Mouse (Mus musculus) heart, embryonic 15.5 days (tissue): ENCODE data around the gene Ifitm6. TPM values are rescaled to one million over a fixed set of nuclear protein-coding genes. Genes with fewer than 3 reads are reported as not detected.

Experiments used
- ATAC-seq: fragments of 200-750 bp; cut with Nextera tagmentation; replicated peaks from 2 replicates; pipeline ENCODE4 v1.8.0; 2017; ENCODE audit warnings: low read depth, moderate TSS enrichment; ENCODE audit not compliant: insufficient number of reproducible peaks, insufficient read depth, low FRiP score
- H3K27ac ChIP-seq: fragments of 300-500 bp; sonication (generic); 2 replicates; pipeline ENCODE4 v1.5.1; 2015; ENCODE audit warnings: mild to moderate bottlenecking, inconsistent platforms
- H3K27me3 ChIP-seq: fragments of 300-500 bp; sonication (generic); 2 replicates; pipeline ENCODE4 v1.6.1; 2015; ENCODE audit warnings: inconsistent platforms
- H3K36me3 ChIP-seq: fragments of 300-500 bp; sonication (generic); 2 replicates; pipeline ENCODE4 v1.6.1; 2015; ENCODE audit warnings: mild to moderate bottlenecking, inconsistent platforms
- H3K4me1 ChIP-seq: fragments of 300-500 bp; sonication (generic); replicated peaks from 2 replicates; pipeline ENCODE4 v1.6.1; 2015; ENCODE audit warnings: inconsistent platforms
- H3K4me2 ChIP-seq: fragments of 300-500 bp; sonication (generic); 2 replicates; pipeline ENCODE4 v1.6.1; 2015; ENCODE audit warnings: inconsistent platforms, mild to moderate bottlenecking, moderate library complexity
- H3K4me3 ChIP-seq: fragments of 300-500 bp; sonication (generic); 2 replicates; pipeline ENCODE4 v1.5.1; 2015; ENCODE audit warnings: mild to moderate bottlenecking, inconsistent platforms
- H3K9ac ChIP-seq: fragments of 300-500 bp; sonication (generic); 2 replicates; pipeline ENCODE4 v1.6.1; 2015; ENCODE audit warnings: mild to moderate bottlenecking, inconsistent platforms
- H3K9me3 ChIP-seq: fragments of 300-500 bp; sonication (generic); replicated peaks from 2 replicates; pipeline ENCODE4 v1.6.1; 2016; ENCODE audit warnings: inconsistent platforms
- WGBS: fragments of 180-500 bp; shearing (Covaris S2); methylation state at CpG from one replicate; pipeline ENCODE4 v1.1.7; 2015; ENCODE audit warnings: mixed read lengths; 5-methylcytosine and 5-hydroxymethylcytosine counted together
- polyA plus RNA-seq: library from polyadenylated mRNA; unstranded; fragments of >200 nt; fragmentation: Nextera tagmentation; extraction: Ambion mirVana; gene quantifications from 2 replicates; pipeline ENCODE4 v1.2.1, GENCODE M21; 2015

Gene Ifitm6
- polyA plus RNA-seq, 1 experiment from 2014 or later: 0.53 TPM

DNA sequence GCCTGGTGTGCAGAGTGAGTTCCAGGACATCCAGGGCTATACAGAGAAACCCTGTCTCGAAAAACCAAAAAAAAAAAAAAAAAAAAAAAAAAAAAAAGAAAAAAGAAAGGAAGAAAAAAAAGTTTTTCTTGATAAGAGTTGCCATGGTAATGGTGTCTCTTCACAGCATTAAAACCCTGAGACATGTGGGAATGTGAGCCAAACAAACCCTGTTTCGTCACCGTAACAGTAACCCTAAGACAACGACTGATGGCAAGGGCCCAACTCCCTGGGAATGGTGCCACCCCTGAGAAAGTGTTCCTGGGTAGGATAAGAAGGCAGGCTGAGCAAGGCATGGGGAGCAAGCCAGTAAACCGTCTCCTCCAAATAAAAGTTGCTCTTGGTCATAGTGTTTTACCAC, 10.8 kb downstream of the Ifitm6 start:
- Histone ChIP-seq H3K9me3 (no peaks in the 10 kb centered on the region), H3K4me2 (no peak overlapping the region), H3K9ac (no peak overlapping the region), H3K36me3 (no peaks in the 10 kb centered on the region), H3K4me3 (no peak overlapping the region), H3K4me1 (peaks cover 23% of the 10 kb centered on the region), H3K27ac (no peak overlapping the region), H3K27me3 (no peaks in the 10 kb centered on the region)
- WGBS: 66% methylated on average over 5 of the region's 5 CpGs
- ATAC-seq: no peak

DNA sequence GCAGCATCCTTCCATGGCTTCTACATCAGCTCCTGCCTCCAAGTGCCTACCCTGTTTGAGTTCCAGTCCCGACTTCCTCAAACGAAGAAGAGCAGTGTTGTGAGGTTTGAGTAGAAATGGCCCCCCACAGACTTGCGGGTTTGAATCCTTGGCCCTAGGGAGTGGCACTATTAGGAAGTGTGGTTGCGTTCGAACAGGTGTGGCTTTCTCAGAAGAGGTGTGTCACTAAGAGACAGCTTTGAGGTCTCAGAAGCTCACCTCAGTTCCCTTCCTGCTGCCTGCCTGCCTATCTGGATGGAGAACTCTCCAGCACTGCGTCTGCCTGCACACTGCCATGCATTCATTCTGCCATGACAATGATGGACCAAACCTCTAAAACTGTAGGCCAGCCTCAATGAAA, 11.3 kb downstream of the Ifitm6 start:
- Histone ChIP-seq H3K4me3 (no peak overlapping the region), H3K36me3 (no peaks in the 10 kb centered on the region), H3K4me2 (no peak overlapping the region), H3K9me3 (no peaks in the 10 kb centered on the region), H3K9ac (no peak overlapping the region), H3K27me3 (no peaks in the 10 kb centered on the region), H3K4me1 (peaks cover 23% of the 10 kb centered on the region), H3K27ac (no peak overlapping the region)
- ATAC-seq: no peak
- WGBS: 80% methylated on average over 6 of the region's 6 CpGs

DNA sequence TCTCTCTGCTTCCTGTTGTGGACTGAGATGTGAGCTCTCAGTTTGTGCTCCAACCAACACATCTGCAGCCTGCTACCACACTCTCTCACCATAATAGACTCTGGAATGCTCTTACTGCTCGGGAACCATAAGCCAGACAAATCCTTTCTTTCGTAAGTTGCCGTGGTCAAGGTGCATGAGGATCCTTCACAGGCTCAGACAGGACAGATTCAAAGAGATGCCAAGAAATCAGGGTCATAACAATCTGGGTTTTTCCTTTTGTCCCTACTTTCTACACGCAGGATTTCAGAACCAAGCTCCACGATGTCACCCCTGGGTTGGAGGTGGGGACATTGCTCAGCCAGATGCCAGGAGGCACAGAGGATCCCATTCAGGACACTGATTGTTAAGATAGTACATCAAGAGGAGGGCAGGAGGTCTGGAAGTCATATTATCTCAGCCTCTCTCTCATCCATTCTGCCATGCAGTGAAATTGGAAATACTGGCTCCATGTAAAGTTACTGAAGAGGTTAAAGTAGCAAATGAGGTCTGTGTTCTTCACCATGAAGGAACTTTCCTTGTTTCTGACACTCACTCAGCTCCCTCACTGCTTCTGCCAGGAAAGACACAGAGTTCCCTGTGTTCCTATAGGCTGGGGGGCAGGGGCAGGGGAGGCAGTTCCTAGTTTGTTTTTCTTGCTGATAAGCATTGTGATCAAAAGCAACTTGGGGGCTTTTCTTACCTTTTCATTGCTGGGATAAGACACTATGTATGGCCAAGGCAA, 14.3 kb downstream of the Ifitm6 start:
- Histone ChIP-seq H3K36me3 (no peaks in the 10 kb centered on the region), H3K9me3 (no peaks in the 10 kb centered on the region), H3K27me3 (no peaks in the 10 kb centered on the region), H3K4me3 (no peak overlapping the region), H3K4me1 (peaks cover 2% of the 10 kb centered on the region; the same call in 1 of the 2 replicates), H3K4me2 (no peak overlapping the region), H3K9ac (no peak overlapping the region), H3K27ac (no peak overlapping the region)
- no peak for ATAC-seq
- WGBS: 62% methylated on average over 5 of the region's 5 CpGs

GRCm38 (mm10) chr7:141000881-141001708, 16.6 kb downstream of the Ifitm6 start:
- no peaks in the 10 kb centered on the region for H3K36me3 ChIP-seq
- H3K4me2 ChIP-seq: no peak overlapping the region
- H3K4me1 ChIP-seq: no peaks in the 10 kb centered on the region
- no peak for ATAC-seq
- 73% methylated on average over 15 of the region's 15 CpGs for WGBS
- no peak overlapping the region for H3K9ac ChIP-seq
- H3K4me3 ChIP-seq: no peak overlapping the region
- H3K27me3 ChIP-seq: no peaks in the 10 kb centered on the region
- H3K9me3 ChIP-seq: no peaks in the 10 kb centered on the region
- H3K27ac ChIP-seq: no peak overlapping the region

DNA sequence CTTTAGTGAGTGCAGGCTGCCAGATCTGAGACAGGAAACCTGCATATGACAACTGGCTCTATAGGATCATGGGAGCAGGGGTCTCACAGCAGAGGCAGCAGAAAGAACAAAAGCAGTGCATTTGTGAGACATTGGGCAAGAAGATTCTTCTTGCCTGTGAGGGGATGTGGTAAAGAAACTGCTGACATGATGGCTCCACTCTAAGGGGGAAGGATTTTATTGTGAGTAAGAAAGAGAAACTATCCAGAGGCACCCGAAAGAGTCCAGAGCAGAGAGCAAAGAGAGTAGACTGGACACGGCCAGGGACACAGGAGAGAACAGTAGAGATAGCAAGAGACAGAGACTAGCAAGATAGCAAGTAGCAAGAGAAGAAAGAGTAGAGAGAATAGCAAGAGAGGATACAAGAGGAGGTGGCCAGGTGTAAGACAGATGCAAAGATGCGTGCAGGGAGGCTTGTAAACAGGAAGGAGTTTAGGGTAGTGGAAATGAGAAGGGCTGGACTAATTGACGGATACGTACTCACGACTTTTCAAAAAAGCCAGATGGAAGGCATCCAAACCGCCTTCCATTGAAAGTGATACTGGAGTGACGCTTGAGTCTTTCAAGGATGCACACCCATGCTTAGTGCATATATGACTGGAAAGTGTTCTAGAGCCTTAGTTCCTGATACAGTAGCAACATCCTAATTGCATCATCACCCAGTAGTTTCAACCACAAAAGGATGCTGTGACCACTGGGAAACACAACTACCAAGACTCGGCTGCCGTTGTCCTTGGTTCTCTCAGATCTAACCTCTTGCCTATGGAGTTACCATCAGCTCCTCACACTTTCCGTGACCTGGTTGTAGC, 18.6 kb downstream of the Ifitm6 start:
- no peaks in the 10 kb centered on the region for H3K36me3 ChIP-seq
- H3K9ac ChIP-seq: no peak overlapping the region
- H3K4me1 ChIP-seq: no peaks in the 10 kb centered on the region
- H3K4me3 ChIP-seq: no peak overlapping the region
- H3K9me3 ChIP-seq: no peaks in the 10 kb centered on the region
- WGBS: 71% methylated on average over 11 of the region's 11 CpGs
- no peaks in the 10 kb centered on the region for H3K27me3 ChIP-seq
- H3K4me2 ChIP-seq: 0 out of 2 replicates have a peak overlapping the region, but pooled peaks have one; percentile 7
- no peak for ATAC-seq
- no peak overlapping the region for H3K27ac ChIP-seq

GRCm38 (mm10) chr7:140997817-140998216, 19.9 kb downstream of the Ifitm6 start:
- no peaks in the 10 kb centered on the region for H3K27me3 ChIP-seq
- H3K4me1 ChIP-seq: no peaks in the 10 kb centered on the region
- WGBS: 47% methylated on average over 1 of the region's 1 CpGs

DNA sequence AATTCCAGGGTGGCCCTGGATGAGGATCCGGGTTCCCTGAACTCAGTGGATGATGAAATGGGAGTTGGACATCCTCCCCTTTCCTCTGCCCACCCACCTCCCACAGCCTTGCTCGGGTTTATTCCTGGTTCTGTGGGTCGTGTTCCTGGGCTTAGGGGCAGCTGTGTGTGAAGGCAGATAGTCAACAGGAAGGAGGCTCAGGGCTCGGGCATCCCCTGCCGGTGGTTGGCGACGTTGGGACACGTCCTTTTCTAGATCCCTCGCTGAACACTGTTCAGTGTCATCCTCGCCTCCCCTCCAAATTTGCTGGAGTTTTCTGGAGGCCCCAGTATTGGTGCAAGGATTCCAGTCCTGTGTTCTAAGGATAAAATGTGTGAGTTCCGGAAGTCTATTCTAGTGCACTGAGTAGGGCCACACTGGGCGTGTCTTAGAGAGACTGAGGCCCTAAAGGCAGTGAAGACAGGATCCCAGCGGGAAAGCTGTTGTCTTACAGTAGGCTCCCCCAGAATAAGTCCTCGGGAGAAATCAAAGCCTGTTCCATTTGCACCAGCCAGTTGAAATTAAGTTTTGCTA, 26.5 kb downstream of the Ifitm6 start:
- no peaks in the 10 kb centered on the region for H3K9me3 ChIP-seq

More at GRCm38 (mm10) chr7:140997817-140998216, 19.9 kb downstream of the Ifitm6 start:
- Histone ChIP-seq H3K36me3 (no peaks in the 10 kb centered on the region), H3K27ac (no peak overlapping the region), H3K9me3 (no peaks in the 10 kb centered on the region), H3K4me3 (no peak overlapping the region), H3K9ac (no peak overlapping the region), H3K4me2 (no peak overlapping the region)
- ATAC-seq: no peak

GRCm38 (mm10) chr7:140990622-140991021, 27.1 kb downstream of the Ifitm6 start:
- H3K27ac ChIP-seq: no peak overlapping the region
- H3K9me3 ChIP-seq: no peaks in the 10 kb centered on the region
- no peaks in the 10 kb centered on the region for H3K27me3 ChIP-seq
- no peaks in the 10 kb centered on the region for H3K36me3 ChIP-seq
- H3K4me2 ChIP-seq: no peak overlapping the region
- WGBS: 59% methylated on average over 5 of the region's 5 CpGs
- no peak for ATAC-seq
- no peaks in the 10 kb centered on the region for H3K4me1 ChIP-seq
- H3K4me3 ChIP-seq: no peak overlapping the region
- no peak overlapping the region for H3K9ac ChIP-seq

More for the DNA sequence above, 26.5 kb downstream of the Ifitm6 start:
- Histone ChIP-seq H3K4me1 (no peaks in the 10 kb centered on the region), H3K36me3 (no peaks in the 10 kb centered on the region), H3K9ac (no peak overlapping the region), H3K4me2 (no peak overlapping the region), H3K27me3 (no peaks in the 10 kb centered on the region), H3K27ac (no peak overlapping the region), H3K4me3 (no peak overlapping the region)
- ATAC-seq: no peak
- 68% methylated on average over 14 of the region's 14 CpGs for WGBS

GRCm38 (mm10) chr7:140990185-140990584, 27.5 kb downstream of the Ifitm6 start:
- Histone ChIP-seq H3K9ac (no peak overlapping the region), H3K27me3 (no peaks in the 10 kb centered on the region), H3K4me2 (no peak overlapping the region; the same call in 1 of the 2 replicates), H3K9me3 (no peaks in the 10 kb centered on the region), H3K4me3 (no peak overlapping the region), H3K27ac (no peak overlapping the region), H3K4me1 (no peaks in the 10 kb centered on the region), H3K36me3 (no peaks in the 10 kb centered on the region)
- ATAC-seq: no peak
- 51% methylated on average over 6 of the region's 6 CpGs for WGBS

GRCm38 (mm10) chr7:140989022-140989421, 28.7 kb downstream of the Ifitm6 start:
- Histone ChIP-seq H3K4me1 (no peaks in the 10 kb centered on the region), H3K9ac (no peak overlapping the region), H3K36me3 (no peaks in the 10 kb centered on the region), H3K9me3 (no peaks in the 10 kb centered on the region), H3K27ac (no peak overlapping the region), H3K4me2 (no peak overlapping the region), H3K27me3 (no peaks in the 10 kb centered on the region), H3K4me3 (no peak overlapping the region)
- WGBS: 63% methylated on average over 4 of the region's 4 CpGs
- ATAC-seq: no peak
